ENCODE assay signal across 50 mouse cellular contexts in genomic region chr5:32861082-32861481, GRCm38 (mm10). TPM values are rescaled to one million over a fixed set of nuclear protein-coding genes. Genes with fewer than 3 reads are reported as not detected.
"Had no signal": no experiment of that assay in that cellular context is flagged by ENCODE, and none has a peak within 500 bp of the region (broad histone marks: within the 10 kb centered on the region; RNA-seq: fewer than 3 reads in every experiment).

No protein-coding gene starts in this region.

- H3K36me3 ChIP-seq: heart, embryonic 10.5 days; heart, embryonic 15.5 days; hindbrain, embryonic 12.5 days; hindbrain, embryonic 13.5 days; hindbrain, embryonic 15.5 days; intestine, embryonic 15.5 days had no signal

- H3K27me3 ChIP-seq: heart, embryonic 12.5 days; heart, embryonic 13.5 days; heart, embryonic 15.5 days; hindbrain, embryonic 12.5 days; hindbrain, embryonic 13.5 days; hindbrain, embryonic 15.5 days; intestine, embryonic 15.5 days; kidney, embryonic 15.5 days had no signal

- DNase-seq: heart, postnatal 10 days; heart, postnatal 14 days; heart, postnatal 36 days; heart, postnatal 4 days; kidney, adult 11 months; kidney, adult 18-20 months; kidney, adult 2 months; kidney, adult 8-10 months; kidney, adult 9 months; kidney, postnatal 10 days; kidney, postnatal 14 days; kidney, postnatal 25 days; kidney, postnatal 36 days; kidney, postnatal 4 days; layer of hippocampus, adult 9-11 months; layer of hippocampus, postnatal 36 days had no signal

- H3K9me3 ChIP-seq: heart, embryonic 10.5 days; heart, embryonic 12.5 days; heart, embryonic 13.5 days; heart, embryonic 15.5 days; hindbrain, embryonic 10.5 days; hindbrain, embryonic 12.5 days; hindbrain, embryonic 13.5 days; hindbrain, embryonic 15.5 days; intestine, embryonic 15.5 days; kidney, embryonic 15.5 days had no signal

- H3K9ac ChIP-seq: heart, embryonic 12.5 days; heart, embryonic 13.5 days; heart, embryonic 15.5 days; hindbrain, embryonic 12.5 days; hindbrain, embryonic 13.5 days; hindbrain, embryonic 14.5 days; hindbrain, embryonic 15.5 days; intestine, embryonic 15.5 days; kidney, embryonic 15.5 days had no signal

- H3K4me3 ChIP-seq: heart, embryonic 10.5 days; heart, embryonic 12.5 days; heart, embryonic 13.5 days; heart, embryonic 15.5 days; hindbrain, embryonic 10.5 days; hindbrain, embryonic 12.5 days; hindbrain, embryonic 13.5 days; hindbrain, embryonic 15.5 days; intestine, embryonic 15.5 days; kidney, embryonic 15.5 days; layer of hippocampus, adult 2 months; left cerebral cortex, adult 2 months had no signal

- ATAC-seq: hindbrain, embryonic 16.5 days; hindbrain, postnatal 0 days; inflammation-experienced regulatory T-cells, adult 6 months; intestine, embryonic 15.5 days; intestine, embryonic 16.5 days; intestine, postnatal 0 days had no signal

- H3K27ac ChIP-seq: heart, embryonic 10.5 days; heart, embryonic 13.5 days; heart, embryonic 15.5 days; hindbrain, embryonic 10.5 days; hindbrain, embryonic 12.5 days; hindbrain, embryonic 13.5 days; hindbrain, embryonic 14.5 days; hindbrain, embryonic 15.5 days; hindbrain, postnatal 0 days; intestine, embryonic 15.5 days; kidney, embryonic 15.5 days; kidney, postnatal 0 days; layer of hippocampus, adult 2 months; left cerebral cortex, adult 2 months had no signal

RNA-seq across cellular contexts. Expression of gene Gm20671, which starts 34.2 kb away (rescaled TPM):
- total RNA-seq: heart, postnatal 14 days; heart, postnatal 25 days; heart, postnatal 4 days; layer of hippocampus, adult 18-20 months; layer of hippocampus, adult 2 months; layer of hippocampus, adult 8-10 months; layer of hippocampus, postnatal 10 days; layer of hippocampus, postnatal 14 days; layer of hippocampus, postnatal 25 days; layer of hippocampus, postnatal 36 days; left cerebral cortex, adult 18-20 months; left cerebral cortex, adult 2 months had no signal
- polyA plus RNA-seq: heart, embryonic 10.5 days; heart, embryonic 11.5 days; heart, embryonic 12.5 days; heart, embryonic 13.5 days; heart, embryonic 14.5 days; heart, embryonic 15.5 days; heart, embryonic 16.5 days; heart, postnatal 0 days; hindbrain, embryonic 10.5 days; hindbrain, embryonic 11.5 days; hindbrain, embryonic 12.5 days; hindbrain, embryonic 13.5 days; hindbrain, embryonic 14.5 days; hindbrain, embryonic 15.5 days; hindbrain, embryonic 16.5 days; hindbrain, postnatal 0 days; inflammation-experienced regulatory T-cells, adult 6 months; intestine, embryonic 14.5 days; intestine, embryonic 15.5 days; intestine, embryonic 16.5 days; intestine, postnatal 0 days; kidney, embryonic 14.5 days; kidney, embryonic 15.5 days; kidney, embryonic 16.5 days; kidney, postnatal 0 days had no signal
